Mouse (Mus musculus) cerebellum, adult 2 months (tissue): ENCODE measurements around the gene Rps6ka5.

Source experiments
- CTCF ChIP-seq: fragments of 200-500 bp; IDR thresholded peaks from 2 replicates; pipeline ENCODE4 v1.5.1; 2011; ENCODE audit warnings: low read depth, mild to moderate bottlenecking, control low read depth, low read length, moderate library complexity, borderline replicate concordance; ENCODE audit not compliant: insufficient read depth
- POLR2A ChIP-seq: fragments of 200-500 bp; IDR thresholded peaks from 2 replicates; pipeline ENCODE4 v1.6.1; 2011; ENCODE audit warnings: low read length, control low read depth, borderline replicate concordance; ENCODE audit not compliant: insufficient read depth

DNA sequence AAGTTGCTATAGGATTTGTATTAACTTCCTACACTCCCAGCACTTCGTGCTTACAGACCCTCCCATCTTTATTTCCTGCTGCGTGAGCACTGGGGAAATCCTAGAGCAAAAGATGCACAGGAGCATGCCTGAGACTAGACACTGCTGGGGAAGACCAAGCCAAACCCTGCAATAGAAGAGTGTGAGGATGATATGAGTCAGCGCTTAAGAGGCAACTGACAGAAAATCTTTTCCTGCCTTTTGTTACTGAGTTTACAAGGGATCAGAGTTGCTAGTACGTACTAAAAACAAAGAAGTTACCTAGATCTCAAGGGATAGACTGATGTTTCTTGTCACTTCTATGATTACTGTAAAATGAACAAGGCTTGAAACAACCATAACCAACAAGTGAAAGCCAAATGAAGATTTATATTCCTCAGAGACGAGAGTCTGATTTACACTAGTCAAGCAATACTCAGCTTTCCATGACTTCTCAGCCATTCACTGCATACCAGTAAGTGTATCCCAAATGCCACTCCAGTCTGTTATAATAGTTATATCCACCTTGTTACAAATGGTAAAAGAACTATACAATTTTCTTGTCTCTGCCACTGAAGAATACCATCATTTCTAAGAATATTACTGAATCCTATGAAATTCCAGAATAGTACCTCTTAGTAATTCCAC is 21.6 kb downstream of the Rps6ka5 start:
- no peak for TF ChIP-seq CTCF
- no peak for TF ChIP-seq POLR2A
